Mouse (Mus musculus): Measurements from ENCODE around the gene Atp6v1fnb.

The Atp6v1fnb gene

DNA sequence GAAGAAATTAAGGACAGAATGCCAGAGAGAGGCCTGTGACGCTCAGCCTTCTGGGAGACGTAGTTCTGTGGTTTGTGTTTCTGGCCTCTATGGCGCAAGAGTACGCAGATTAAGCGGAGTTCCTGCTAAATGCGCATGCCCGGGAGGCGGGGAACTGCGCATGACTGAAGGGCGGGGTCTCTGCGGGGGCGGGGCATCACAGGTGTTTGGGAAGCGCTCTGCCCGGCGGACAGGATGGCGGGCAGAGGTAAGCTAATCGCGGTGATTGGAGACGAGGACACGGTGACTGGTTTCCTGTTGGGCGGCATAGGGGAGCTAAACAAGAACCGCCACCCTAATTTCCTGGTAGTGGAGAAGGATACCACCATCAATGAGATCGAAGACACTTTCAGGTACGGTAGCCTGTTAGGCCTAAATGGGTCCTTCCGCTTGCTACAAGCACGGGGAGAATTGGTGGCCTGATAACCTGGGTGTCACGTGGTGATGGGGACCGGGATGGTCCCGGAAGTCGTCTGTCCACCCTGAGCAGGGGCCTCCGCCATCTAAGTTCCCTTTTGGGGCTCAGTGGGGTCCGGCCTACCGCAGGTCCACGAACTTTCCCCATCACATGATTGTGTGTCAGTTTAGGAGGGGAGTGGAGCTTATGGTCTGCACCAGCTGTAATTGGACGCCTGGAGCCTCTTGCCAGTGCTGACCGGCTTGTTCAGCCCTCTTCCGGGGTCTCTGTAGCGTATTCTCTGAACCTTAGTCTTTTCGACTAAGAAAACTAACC is 3.5 kb upstream of the Atp6v1fnb start, which contains the start of gene Atp6v1f:
Atp6v1f (plus strand) TSS at position 136 of the 772 bp plus-strand sequence.
- DNase-seq (ENCODE audit: low spot score in 2 of 2), result peak; percentile 95 to 96

DNA sequence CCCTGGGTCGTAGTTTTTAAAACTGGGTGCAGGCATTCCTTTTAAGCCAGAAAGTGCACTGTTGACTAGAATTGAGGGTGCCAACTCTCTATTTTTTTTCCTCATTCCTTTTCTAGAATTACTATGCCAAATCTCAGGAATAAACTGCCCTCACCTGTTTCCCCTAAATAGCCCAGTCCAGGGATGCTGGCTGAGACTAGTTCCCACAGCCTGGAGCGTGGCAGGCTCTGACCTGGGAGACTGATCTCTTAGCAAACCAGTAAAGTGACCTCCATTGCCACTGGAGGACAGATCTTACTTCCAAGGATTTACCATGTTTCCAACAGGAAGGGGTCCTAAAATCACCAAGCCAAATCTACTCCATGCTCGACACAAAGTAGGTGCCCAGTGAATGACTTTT is 2.4 kb upstream of the Atp6v1fnb start:
- no peak for DNase-seq (ENCODE audit: low spot score in 2 of 2)

DNA sequence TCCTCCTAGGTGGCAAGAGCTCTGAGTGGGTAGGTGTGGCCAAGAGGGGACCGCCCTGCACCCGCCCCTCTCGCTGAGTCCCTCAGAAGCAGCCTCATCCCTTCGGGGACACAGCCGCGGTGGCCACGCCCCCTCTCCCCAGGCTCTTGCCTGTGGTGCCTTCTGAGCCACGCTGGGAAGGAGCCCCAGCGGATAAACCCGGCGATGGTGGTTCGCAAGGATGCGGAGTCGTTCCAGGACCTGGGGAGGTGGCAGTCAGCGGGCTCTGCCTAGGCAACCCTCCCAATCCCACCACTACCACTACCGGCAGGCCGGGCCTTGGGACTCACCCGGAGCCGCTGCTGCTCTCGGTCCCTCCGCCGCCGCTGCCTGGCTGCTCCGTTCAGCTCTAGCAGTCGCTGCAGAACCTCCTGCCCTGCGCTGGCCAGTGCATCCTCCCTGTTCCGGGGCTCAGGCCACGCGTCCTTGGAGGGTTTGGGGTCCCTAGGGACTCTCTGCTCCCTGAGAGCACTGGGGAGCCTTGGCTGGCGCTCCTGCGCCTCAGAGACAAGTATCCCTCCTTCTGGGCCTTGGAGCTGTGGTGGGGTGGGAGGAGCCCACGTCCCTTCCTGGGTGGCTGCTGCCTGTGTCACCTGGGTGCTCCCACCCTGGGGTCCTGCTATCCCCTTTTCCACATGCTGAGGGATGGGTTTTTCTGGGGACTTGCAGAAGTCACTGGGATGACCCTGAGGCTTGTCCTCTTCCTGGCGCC is 2.9 kb downstream of the Atp6v1fnb start:
- DNase-seq (ENCODE audit: low spot score in 2 of 2), result peak; percentile 86 to 87

DNA sequence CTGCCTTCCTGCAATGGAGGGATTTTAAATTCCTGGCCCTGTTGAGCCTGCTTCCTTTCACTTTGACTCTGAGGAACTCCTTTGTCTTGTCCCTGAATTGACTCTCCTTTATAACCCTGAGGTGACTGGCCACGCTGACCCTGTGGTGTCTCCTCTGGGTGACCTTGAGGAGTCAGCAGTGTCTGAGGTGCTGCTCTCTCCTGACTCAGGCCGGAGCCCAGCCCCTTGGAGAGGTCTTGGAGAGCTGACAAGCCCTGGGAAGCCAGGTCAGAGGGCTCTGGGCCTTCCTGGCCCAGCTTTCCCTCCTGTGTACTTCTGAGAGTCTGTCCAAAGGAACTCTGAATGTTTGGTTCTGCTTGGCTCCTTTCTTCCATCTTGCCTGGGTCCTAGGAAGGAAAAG is 3.5 kb downstream of the Atp6v1fnb start:
- DNase-seq (ENCODE audit: low spot score in 2 of 2), result no peak

DNA sequence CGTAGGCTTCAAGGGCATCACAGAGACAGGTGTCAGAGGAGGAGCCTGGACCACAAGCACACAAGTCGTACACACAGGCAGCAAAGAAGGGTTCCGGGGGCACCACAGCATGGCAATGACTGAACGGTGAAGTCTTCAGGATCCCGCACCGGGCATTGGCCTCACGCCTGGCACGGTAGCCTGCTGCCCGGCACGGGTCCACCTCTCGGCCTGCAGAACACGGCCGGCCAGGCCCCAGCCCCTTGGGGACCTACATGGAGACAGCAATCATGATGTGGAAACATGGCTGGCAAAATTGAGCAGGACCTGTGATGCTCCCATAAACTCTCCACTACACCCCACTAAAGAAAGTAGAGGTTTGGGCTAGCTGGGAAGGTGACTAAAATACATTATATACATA is 11.5 kb downstream of the Atp6v1fnb start:
- no peak for DNase-seq (ENCODE audit: low spot score in 2 of 2)

DNA sequence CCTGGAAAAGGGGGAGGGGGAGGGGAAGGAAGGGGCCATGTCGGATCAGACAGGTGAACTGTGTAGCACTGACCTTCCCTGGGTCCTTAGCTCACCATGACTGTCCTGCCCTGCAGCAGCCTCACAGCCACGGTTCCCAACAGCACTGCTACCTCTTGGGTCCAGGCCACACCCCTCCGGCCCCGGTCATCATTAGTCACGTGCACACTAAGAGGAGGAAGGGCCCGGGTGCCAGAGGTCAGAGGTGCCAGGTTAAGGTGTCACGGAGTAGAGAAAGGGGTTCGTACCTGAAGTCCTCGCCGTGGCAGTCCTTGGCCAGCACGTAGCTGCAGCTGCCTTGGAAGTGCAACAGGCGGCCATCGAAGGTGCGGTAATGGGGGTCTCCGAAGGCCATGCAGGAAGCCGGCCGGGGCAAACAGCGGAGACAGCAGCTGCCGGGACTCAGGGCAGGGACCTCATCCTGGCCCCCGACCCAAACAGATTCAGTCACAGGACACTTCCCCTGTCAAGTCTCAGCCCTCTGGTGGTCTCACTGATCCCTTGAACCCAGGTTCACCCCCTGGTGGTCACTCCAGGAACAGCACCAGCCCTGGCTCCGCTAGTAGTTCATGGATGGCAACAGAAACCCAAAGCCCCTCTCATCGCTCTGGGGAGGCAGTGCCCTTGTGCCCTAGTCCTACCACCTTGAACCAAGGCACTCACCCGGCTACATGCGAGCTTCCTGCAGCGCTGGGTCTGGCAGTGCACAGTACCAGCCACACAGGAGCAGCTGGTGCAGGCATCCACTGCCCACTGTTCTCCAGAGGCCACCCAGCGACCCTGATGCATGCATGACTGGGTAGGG is 13.7 kb downstream of the Atp6v1fnb start:
- peak; percentile 52 to 79 for DNase-seq (ENCODE audit: low spot score in 2 of 2)

DNA sequence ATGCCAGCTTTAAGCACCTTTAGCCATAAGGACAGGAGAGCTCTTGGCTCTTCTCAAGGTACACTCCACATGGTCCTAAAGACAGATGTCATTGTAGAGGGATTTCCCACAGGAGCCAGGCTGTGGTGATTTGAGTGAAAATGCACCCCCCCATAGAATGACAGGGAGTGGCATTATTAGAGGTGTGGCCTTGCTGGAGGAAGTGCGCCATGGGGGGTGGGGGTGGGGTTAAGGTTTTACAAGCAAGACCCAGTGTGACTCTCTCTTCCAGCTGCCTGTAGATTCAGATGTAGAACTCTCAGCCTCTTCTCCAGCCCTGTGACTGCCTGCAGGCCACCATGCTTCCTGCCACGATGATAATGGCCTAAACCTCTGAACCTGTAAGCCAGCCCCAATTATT is 14.7 kb downstream of the Atp6v1fnb start:
- no peak for DNase-seq (ENCODE audit: low spot score in 2 of 2)

DNA sequence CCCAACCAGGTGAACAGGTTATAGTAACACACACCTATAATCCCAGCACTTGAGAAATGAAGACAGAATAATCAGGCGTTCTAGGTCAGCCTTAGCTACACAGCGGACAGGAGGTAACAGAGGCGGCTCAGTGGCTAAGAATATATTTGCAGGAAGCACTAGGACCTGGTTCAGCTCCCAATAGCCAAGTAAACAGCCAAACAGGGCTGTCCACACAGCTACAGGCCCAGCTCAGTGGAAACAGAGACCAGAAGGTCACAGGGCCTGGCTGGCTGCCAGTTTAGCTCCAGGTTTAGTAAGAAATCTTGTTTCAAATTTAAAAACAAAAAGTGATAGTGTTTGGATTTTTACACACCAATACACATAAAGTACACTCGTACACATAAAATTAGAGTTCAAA is 22.9 kb downstream of the Atp6v1fnb start:
- DNase-seq (ENCODE audit: low spot score in 2 of 2), result no peak

DNA sequence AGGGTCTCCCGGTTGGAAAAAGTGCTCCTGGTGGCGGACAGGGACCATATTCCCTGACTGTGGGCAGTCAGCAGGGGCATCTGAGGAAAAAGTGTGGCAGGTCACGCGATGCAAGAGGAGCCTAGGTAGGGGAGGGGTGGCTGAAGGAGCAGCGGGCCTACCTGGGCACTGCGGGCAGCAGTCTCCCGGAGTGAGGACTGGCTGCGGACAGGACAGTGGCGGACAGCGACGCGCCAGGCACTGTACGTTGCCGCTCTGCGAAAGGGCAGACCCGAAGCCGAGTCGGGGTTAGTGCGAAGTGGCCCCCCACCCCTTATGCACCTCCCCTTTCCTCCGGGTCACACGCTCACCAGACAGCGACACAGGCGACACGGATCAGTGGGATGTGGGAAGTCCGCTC is 25.0 kb downstream of the Atp6v1fnb start:
- DNase-seq (ENCODE audit: low spot score in 2 of 2), result no peak

DNA sequence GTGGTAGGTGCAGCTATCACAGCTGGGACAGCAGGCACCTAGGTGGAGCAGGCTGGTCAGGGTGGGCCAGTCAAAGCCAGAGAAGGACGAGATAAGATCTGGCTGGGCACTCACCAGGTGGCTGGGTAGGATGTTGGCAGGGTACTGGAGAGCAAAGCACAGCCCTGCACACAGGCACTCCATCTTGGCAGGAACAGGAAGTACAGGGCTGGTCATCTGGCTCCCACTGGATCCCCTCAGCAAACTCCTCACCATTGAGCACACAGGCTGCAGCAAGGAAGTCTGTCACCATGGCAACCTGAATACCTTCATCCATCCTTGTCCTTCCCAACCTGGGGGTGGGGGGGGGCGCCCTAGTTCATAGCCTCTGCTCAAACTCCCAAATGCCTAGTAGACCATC is 26.6 kb downstream of the Atp6v1fnb start:
- DNase-seq (ENCODE audit: low spot score in 2 of 2), result no peak

DNA sequence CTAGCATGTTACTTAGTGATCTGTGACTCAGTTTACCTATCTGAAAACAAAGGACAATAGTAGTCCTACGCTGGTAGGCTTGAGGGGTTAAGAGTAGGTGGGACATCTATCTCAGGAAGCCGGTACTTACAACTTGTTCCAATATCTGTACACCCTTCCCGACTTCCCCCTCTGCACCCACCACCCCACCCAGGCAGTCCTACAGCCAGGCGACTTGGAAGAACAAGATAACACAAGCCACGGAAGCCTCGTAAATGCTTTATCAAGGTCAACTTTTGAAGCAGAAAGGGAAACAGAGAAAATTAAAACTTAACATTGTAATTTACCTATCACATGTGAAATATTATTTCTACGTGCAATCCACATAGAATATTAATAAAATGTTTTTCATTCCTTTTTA is 28.9 kb downstream of the Atp6v1fnb start:
- no peak for DNase-seq (ENCODE audit: low spot score in 2 of 2)

DNA sequence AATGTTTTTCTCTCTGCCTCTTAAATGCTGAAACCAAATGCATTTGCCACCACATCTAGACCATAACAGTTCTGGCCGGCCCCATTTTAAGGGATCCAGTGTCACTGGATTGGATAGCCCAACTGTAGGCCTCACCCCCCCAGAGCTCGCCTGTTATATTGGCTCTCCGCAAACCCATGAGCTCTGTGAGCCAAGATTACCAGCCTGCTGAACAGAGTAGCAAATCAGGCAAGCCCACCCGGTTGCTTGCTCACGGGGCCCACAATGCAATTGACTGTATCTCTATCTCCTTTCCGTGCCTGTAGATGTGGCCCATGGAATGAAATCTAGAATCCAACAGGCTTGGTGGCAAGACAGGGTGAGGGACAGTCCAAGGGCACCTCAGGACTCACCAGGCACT is 29.6 kb downstream of the Atp6v1fnb start:
- DNase-seq (ENCODE audit: low spot score in 2 of 2), result no peak

DNA sequence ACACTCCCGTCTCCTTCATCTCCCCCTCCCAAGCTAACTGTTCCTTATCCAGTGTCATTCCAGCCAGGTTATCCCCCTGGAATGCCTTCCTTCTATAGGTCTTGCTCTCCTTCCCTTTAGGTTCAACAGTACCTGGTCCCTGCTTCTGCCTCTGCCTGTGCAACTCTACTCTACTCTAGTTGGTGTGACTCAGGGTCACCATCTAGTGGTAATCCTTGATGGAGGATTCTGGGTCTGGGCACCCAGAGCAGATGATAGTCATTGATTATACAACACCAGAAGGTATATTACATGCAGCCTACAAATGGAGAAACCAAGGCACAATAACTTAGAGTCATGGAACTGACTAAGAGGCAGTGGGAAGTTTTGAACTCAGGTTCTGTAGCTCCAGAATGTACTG is 30.4 kb downstream of the Atp6v1fnb start:
- DNase-seq (ENCODE audit: low spot score in 2 of 2), result no peak

DNA sequence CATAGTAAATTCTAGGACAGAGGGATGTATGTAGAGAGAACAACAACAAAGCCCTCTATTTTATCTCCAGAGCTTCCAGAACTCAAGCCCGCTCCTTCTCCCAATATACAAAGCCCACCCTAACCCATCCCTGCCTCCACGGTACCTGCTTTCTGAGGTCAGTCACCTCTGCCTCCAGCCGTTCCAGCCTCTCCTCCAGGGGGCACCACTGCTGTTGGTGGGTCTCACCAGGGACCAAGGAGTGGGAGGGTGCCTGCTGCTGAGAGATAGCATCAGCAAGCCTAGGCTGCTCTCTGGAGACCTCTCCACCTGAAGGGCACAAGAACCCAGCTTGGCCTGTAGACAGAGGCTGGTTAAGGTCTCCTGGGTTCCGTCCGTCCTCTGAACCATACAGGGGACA is 34.3 kb downstream of the Atp6v1fnb start:
- DNase-seq (ENCODE audit: low spot score in 2 of 2), result no peak

DNA sequence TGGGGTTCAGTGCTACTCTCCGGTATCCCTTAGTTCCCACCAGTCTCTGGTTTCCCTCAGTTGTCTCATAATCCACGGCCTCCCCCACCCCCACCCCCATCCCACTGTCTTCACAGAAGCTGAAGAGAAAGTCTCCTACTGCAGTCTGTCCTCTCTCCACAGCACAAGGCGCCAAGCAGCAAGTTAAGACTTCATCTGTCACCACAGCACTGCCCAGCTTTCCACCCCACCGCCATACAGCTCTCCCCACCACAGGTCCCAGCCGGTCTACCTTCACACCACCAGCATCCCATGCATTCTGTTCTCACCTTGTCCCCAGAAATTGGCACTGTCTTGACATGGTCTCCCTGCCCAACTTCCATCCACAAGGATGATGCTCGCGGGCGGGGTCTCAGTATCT is 35.6 kb downstream of the Atp6v1fnb start:
- peak in 1 of 2 experiments; percentile 24 for DNase-seq (ENCODE audit: low spot score in 2 of 2)

DNA sequence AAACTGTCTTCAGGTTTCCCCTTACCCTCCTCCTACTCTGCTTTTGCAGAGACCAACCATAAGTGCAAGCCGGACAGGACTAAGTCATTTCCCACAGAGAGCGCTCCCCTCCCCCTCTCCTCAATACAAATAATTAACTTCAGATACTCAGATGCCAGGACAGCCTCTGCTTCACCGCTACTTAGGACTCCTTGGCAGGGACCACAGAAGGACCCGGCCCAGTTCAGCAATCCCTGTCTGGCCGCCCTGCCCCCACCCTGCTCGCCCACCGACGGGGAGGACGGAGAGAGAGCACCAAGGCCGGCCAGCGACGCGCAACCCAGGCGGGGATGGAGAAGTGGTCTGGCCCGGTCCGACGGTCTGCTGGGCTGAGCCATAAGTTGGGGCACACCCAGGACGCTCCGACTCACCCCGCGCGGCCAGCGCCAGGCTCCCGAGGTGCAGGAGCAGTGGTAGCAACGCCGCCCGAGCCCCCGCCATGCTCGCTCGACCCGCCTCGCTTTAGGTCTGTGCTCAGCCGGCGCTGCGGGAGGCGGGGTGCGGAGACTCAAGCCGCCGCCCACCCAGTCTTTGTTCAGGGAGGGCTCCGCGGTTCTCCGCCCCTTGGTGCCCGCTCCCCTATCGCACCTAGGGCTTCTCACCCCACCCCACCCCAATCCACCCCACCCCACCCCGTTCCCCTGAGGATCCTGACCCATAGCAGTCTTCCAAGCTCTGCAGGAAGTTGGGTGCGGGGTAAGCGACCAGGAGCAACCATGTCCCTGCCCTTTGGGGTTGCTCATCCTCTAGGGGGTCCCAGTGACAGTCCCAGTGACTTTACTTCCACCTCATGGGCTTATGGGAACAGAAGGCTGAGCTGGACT is 36.4 kb downstream of the Atp6v1fnb start, which contains the start of gene Kcp:
Kcp (minus strand) TSS at position 506 of the 863 bp plus-strand sequence.
- DNase-seq (ENCODE audit: low spot score in 2 of 2), result peak in 1 of 2 experiments; percentile 25

DNA sequence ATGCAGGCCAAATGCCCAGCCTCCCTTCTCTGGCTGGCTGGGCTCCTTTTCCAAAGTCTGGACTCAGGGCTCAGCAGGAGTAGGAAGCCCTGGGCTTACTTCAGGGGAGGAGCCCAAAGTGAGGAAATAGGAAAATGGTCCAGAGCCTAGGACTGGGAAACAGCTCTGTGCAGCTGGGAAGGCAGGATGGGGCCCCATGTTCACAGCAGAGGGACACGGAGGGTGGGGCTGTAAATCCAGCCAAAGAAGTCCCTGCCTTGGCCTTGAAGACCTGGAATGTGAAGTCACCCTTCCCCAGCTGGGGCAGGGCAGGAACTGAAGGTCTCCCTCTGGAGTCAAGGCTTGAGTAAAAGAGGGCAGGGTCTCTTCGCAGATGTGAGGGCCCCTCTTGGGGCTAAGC is 37.8 kb downstream of the Atp6v1fnb start:
- no peak for DNase-seq (ENCODE audit: low spot score in 2 of 2)

DNA sequence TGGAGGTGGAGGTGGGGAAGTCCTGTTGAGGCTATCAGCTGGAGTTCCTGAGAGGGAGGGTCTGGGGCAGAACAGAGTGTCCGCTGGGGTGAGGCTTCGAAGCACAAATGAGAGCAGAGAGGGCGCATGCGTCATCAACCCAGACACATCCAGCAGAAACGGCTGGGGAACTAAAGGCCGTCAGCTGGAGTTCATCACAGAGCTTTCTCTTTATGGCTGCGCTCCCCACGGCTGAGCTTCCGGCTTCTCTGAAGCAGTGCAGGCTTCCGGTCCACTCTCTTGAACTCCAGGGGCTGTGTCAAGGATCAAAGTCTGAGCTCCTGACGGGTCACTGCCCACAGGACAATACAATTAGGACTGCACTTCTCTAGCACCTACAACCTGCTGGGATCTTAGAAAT is 42.0 kb downstream of the Atp6v1fnb start:
- peak in 1 of 2 experiments; percentile 38 for DNase-seq (ENCODE audit: low spot score in 2 of 2)

DNA sequence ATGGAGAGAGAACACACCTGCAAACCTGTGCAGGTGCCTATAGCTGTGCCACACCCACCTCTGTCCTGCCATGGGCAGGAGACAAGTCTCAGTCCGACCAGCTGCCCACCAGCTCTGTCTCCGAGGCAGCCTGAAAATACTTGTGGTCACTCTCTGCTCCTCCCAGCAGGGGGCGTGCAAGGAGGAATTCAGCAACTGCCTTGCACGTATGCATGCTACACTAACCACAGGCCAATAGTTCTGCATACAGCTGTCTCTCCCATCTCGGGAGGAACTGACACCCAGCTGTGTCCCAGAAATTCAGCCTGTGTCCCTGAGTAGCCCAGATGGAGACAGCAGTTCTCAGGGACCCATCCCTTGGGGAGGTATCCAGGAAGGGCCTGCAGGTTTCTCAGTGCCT is 45.9 kb downstream of the Atp6v1fnb start:
- DNase-seq (ENCODE audit: low spot score in 2 of 2), result peak in 1 of 2 experiments; percentile 75

DNA sequence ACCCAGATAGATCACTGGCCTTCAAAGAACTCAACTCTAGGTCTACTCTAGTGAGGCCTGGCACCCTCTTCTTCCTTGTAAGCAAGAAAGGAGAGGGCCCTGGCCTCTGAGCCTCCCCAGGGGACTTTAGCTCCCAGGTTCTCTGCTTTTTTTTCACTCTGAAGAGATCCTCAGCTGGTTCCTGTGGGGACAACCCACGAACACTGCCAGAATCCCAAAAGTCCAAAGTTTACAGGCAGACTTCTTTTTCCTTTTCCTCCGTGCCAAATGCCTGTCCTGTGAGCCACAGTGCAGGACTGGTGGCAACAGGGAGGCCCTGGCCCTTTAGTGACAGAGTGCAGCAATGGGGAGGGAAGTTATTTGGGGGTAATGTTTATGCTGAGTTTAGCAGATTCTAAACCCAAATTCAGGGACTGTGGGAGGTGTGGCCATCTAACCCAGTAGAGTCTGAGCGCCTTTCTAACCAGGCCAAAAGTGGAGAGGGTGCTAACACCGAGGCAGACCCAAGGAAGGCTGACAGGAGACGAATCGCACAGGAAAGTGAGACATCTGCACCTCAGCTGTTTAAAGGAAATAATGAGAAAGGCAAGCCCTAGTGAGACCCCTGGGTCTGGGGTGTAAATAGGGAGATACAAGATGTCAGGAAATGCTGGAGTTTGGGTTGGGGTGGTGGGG is 51.5 kb downstream of the Atp6v1fnb start:
- no peak for DNase-seq (ENCODE audit: low spot score in 2 of 2)

Data from right cerebral cortex, postnatal 10 days (tissue).